ENCODE assay signal across 8 mouse cellular contexts in the genomic region with DNA sequence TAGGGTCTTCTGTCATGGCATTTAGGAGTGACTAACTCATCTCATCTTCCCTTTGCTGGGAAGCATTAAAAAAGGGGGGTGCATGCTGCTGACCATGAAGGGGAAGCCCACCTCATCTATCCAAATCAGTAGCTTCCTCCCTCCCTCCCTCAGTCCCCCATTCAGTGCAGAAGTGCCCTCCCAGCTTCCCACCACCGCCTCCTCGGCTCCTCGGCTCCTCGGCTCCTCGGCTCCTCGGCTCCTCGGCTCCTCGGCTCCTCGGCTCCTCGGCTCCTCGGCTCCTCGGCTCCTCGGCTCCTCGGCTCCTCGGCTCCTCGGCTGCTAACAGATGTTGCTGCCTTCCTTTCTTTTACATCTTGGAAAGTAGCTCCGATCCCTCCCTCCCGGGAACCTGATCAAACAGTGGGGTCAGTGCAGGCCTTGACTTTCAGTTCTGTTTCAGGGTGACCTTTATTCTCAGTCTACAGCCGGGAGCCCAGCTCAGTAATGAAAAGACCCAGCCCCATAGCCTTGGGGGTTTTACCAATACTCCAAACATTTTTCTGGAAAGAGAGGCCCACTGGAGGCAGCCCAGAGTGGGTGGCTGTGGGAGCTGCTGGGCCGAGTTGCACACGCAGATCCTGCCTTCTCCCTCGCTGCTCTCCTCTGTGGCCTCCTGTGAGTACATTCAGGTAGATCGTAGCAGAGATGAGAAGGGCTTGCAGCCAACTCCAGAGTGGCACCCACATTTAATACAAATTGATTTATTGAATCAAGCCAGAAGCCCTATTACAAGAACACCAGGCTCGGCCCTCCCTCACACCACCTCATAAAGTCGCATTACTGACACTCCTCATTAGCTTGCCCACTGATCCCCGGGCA.
DNase-seq lines count a peak whose midpoint lies in the region; ATAC-seq and TF ChIP-seq lines count a peak whose summit lies in the region.

No protein-coding gene starts in this region.

- H3K27me3 ChIP-seq in lung, embryonic 15.5 days = no peaks in the 10 kb centered on the region
- no peaks in the 10 kb centered on the region for H3K27me3 ChIP-seq in hindbrain, embryonic 15.5 days
- no peaks in the 10 kb centered on the region for H3K27me3 ChIP-seq in liver, embryonic 14.5 days (ENCODE audit: control insufficient read depth, insufficient read depth, low read length)

- H3K36me3 ChIP-seq in lung, embryonic 15.5 days = no peaks in the 10 kb centered on the region
- H3K36me3 ChIP-seq in hindbrain, embryonic 15.5 days = no peaks in the 10 kb centered on the region
- H3K36me3 ChIP-seq in liver, embryonic 14.5 days (replicated peaks; ENCODE audit: control insufficient read depth, insufficient read depth, low read depth) = no peaks in the 10 kb centered on the region

- no peak for TF ChIP-seq EP300 in liver, embryonic 14.5 days (IDR thresholded peaks at IDR 0.05; ENCODE audit: low read depth)

- 9% methylated on average over 26 of the region's 26 CpGs for WGBS in lung, embryonic 15.5 days
- WGBS in lung, adult 2 months = 30% methylated on average over 26 of the region's 26 CpGs
- WGBS in hindbrain, embryonic 15.5 days = 6% methylated on average over 26 of the region's 26 CpGs
- WGBS in liver, embryonic 14.5 days (ENCODE audit: insufficient replicate concordance) = 16% methylated on average over 26 of the region's 26 CpGs

- peak overlapping the region; percentile 77 for H3K27ac ChIP-seq in lung, embryonic 15.5 days
- peak overlapping the region; percentile 93 for H3K27ac ChIP-seq in hindbrain, embryonic 15.5 days (replicated peaks)
- H3K27ac ChIP-seq in liver, embryonic 14.5 days = no peak overlapping the region

- no peak for TF ChIP-seq POLR2A in lung, adult 2 months (IDR thresholded peaks at IDR 0.05; ENCODE audit: borderline replicate concordance, extremely low read depth, low read depth, low read length)

- no peak for DNase-seq in lung, adult 2 months
- DNase-seq in cerebellum, postnatal 10 days = peak; percentile 65 to 67
- peak; percentile 51 for DNase-seq in frontal cortex, postnatal 10 days (ENCODE audit: low spot score in 2 of 2)
- no peak for DNase-seq in liver, embryonic 14.5 days (ENCODE audit: low read depth in 3 of 3, low spot score in 3 of 3)
- DNase-seq in retina, adult 2 months (ENCODE audit: low read depth, low spot score) = peak; percentile 61
- DNase-seq in urinary bladder, adult 18-20 months (ENCODE audit: low spot score in 2 of 2) = no peak

- 0 out of 2 replicates have a peak overlapping the region, but pooled peaks have one; percentile 4 for H3K4me3 ChIP-seq in lung, embryonic 15.5 days
- H3K4me3 ChIP-seq in lung, adult 2 months (replicated peaks; ENCODE audit: extremely low read depth, low read depth, low read length) = no peak overlapping the region
- no peak overlapping the region; the same call in 1 of the 2 replicates for H3K4me3 ChIP-seq in hindbrain, embryonic 15.5 days
- H3K4me3 ChIP-seq in liver, embryonic 14.5 days (ENCODE audit: insufficient read depth in 1 of 2, low read depth in 2 of 2, low read length in 2 of 2) = no peak overlapping the region; a peak in 1 of 4 replicates

- peak overlapping the region; percentile 6 for H3K9ac ChIP-seq in lung, embryonic 15.5 days
- H3K9ac ChIP-seq in hindbrain, embryonic 15.5 days = peak overlapping the region; percentile 41
- H3K9ac ChIP-seq in liver, embryonic 14.5 days (replicated peaks) = peak overlapping the region; percentile 37; the same call in 1 of the 2 replicates

- peaks cover 50% of the 10 kb centered on the region for H3K4me1 ChIP-seq in lung, embryonic 15.5 days
- H3K4me1 ChIP-seq in lung, adult 2 months (ENCODE audit: control insufficient read depth, insufficient read depth, low read length) = peaks cover 15% of the 10 kb centered on the region
- peaks cover 86% of the 10 kb centered on the region for H3K4me1 ChIP-seq in hindbrain, embryonic 15.5 days (replicated peaks)
- no peaks in the 10 kb centered on the region; a peak in 1 of 4 replicates for H3K4me1 ChIP-seq in liver, embryonic 14.5 days (replicated peaks; ENCODE audit: control insufficient read depth in 2 of 2, insufficient read depth in 2 of 2, low read length in 1 of 2)

- no peak for TF ChIP-seq CTCF in lung, adult 2 months (IDR thresholded peaks at IDR 0.05; ENCODE audit: insufficient read depth, low read length)
- TF ChIP-seq CTCF in liver, embryonic 14.5 days (IDR thresholded peaks at IDR 0.05; ENCODE audit: low read depth) = no peak

- ATAC-seq in lung, embryonic 15.5 days (ENCODE audit: borderline replicate concordance, extremely low read depth, low FRiP score, low TSS enrichment) = peak; percentile 23; the same call in 1 of the 2 replicates
- peak; percentile 16; the same call in 1 of the 2 replicates for ATAC-seq in hindbrain, embryonic 15.5 days (ENCODE audit: low FRiP score, low read depth)
- no peak; the same call in 1 of the 2 replicates for ATAC-seq in liver, embryonic 14.5 days (ENCODE audit: insufficient read depth)

- H3K9me3 ChIP-seq in lung, embryonic 15.5 days = no peaks in the 10 kb centered on the region
- no peaks in the 10 kb centered on the region for H3K9me3 ChIP-seq in hindbrain, embryonic 15.5 days
- no peaks in the 10 kb centered on the region for H3K9me3 ChIP-seq in liver, embryonic 14.5 days (ENCODE audit: control insufficient read depth, low read length)

- H3K4me2 ChIP-seq in lung, embryonic 15.5 days = peak overlapping the region; percentile 39
- H3K4me2 ChIP-seq in hindbrain, embryonic 15.5 days = peak overlapping the region; percentile 40
- peak overlapping the region; percentile 47 for H3K4me2 ChIP-seq in liver, embryonic 14.5 days (ENCODE audit: low read depth)

Comparison
In these comparisons a context has a peak if more than half of its experiments do, and no peak if none do; other contexts are left out.
1. DNase-seq: peak in cerebellum, postnatal 10 days (2 of 2), frontal cortex, postnatal 10 days (2 of 2) and retina, adult 2 months (single experiment); none in lung, adult 2 months (single experiment), liver, embryonic 14.5 days (0 of 3) and urinary bladder, adult 18-20 months (0 of 2).
2. Peak in every context shown above with its lines, with median percentiles within 50 percentile points of each other: H3K4me2 ChIP-seq and H3K9ac ChIP-seq.